Mouse (Mus musculus): ENCODE data around the gene Gm14435. TPM values are rescaled to one million over a fixed set of nuclear protein-coding genes. Genes with fewer than 3 reads are reported as not detected.
"Not testable (repeated sequence)": the region's sequence is repeated elsewhere in the genome, so short reads cannot be mapped to it uniquely, and the experiment has no call there.

The Gm14435 gene
- polyA plus RNA-seq (2014; fragmentation: Nextera tagmentation; extraction: Ambion mirVana): 12.0 and 12.5 TPM in 2 replicates

GRCm38 (mm10) chr2:176423294-176423693 is at the start of gene Gm14435:
Gene Gm14435 (plus strand): TSS chr2:176423594.
- H3K9me3 ChIP-seq (ENCODE audit: control insufficient read depth, low read length); DNase-seq (ENCODE audit: low spot score); H3K27ac ChIP-seq (replicated peaks; ENCODE audit: low read depth, low read length); H3K9ac ChIP-seq (ENCODE audit: low read length); ATAC-seq (ENCODE audit: insufficient number of reproducible peaks, low FRiP score, low TSS enrichment, low read depth); H3K4me1 ChIP-seq (ENCODE audit: control insufficient read depth, insufficient read depth, low read length); H3K27me3 ChIP-seq (ENCODE audit: control insufficient read depth, insufficient read depth, low read length); H3K36me3 ChIP-seq (ENCODE audit: control insufficient read depth, insufficient read depth, low read length); H3K4me3 ChIP-seq (ENCODE audit: low read depth, low read length); H3K4me2 ChIP-seq (ENCODE audit: low read depth, severe bottlenecking): not testable (repeated sequence)
- no CpG with 5 or more reads among the region's 6 CpGs for WGBS

Other genes starting within 250 kb of the Gm14435 start
- 7.1 and 8.6 TPM in 2 replicates for gene 2210418O10Rik, start 197.0 kb upstream of the Gm14435 start, polyA plus RNA-seq (2014; fragmentation: Nextera tagmentation; extraction: Ambion mirVana)
- not detected in 2 replicates for gene Gm11009, start 104.1 kb upstream of the Gm14435 start, polyA plus RNA-seq (2014; fragmentation: Nextera tagmentation; extraction: Ambion mirVana)
- 2.2 and 3.9 TPM in 2 replicates for gene Gm14434, start 63.2 kb downstream of the Gm14435 start, polyA plus RNA-seq (2014; fragmentation: Nextera tagmentation; extraction: Ambion mirVana)
- gene Zfp967, start 97.5 kb downstream of the Gm14435 start, polyA plus RNA-seq (2014; fragmentation: Nextera tagmentation; extraction: Ambion mirVana): not detected in 2 replicates
- 17.5 and 21.0 TPM in 2 replicates for gene Gm14308, start 212.8 kb downstream of the Gm14435 start, polyA plus RNA-seq (2014; fragmentation: Nextera tagmentation; extraction: Ambion mirVana)
- 9.0 and 10.1 TPM in 2 replicates for gene Zfp973, start 246.9 kb downstream of the Gm14435 start, polyA plus RNA-seq (2014; fragmentation: Nextera tagmentation; extraction: Ambion mirVana)

Measured in limb, embryonic 11.5 days (tissue).